Mouse (Mus musculus) midbrain, embryonic 10.5 days (tissue): ENCODE measurements around the gene Mkrn2. TPM values are rescaled to one million over a fixed set of nuclear protein-coding genes. Genes with fewer than 3 reads are reported as not detected.
"Not testable (repeated sequence)": the region's sequence is repeated elsewhere in the genome, so short reads cannot be mapped to it uniquely, and the experiment has no call there.

Experiments used
- DNase-seq: peaks from one replicate; pipeline ENCODE4 v3.0.0-alpha.2; 2017; ENCODE audit warnings: low spot score
- H3K27ac ChIP-seq: fragments of 300-500 bp; sonication (generic); replicated peaks from 2 replicates; pipeline ENCODE4 v1.5.1; 2016; ENCODE audit warnings: mild to moderate bottlenecking
- H3K27me3 ChIP-seq: fragments of 300-500 bp; sonication (generic); 2 replicates; pipeline ENCODE4 v1.6.1; 2016; ENCODE audit warnings: low read depth, mild to moderate bottlenecking; ENCODE audit not compliant: poor library complexity, severe bottlenecking
- H3K36me3 ChIP-seq: fragments of 300-500 bp; sonication (generic); 2 replicates; pipeline ENCODE4 v1.6.1; 2016; ENCODE audit warnings: mild to moderate bottlenecking, moderate library complexity
- H3K4me1 ChIP-seq: fragments of 300-500 bp; sonication (generic); 2 replicates; pipeline ENCODE4 v1.6.1; 2016
- H3K4me3 ChIP-seq: fragments of 300-500 bp; sonication (generic); 2 replicates; pipeline ENCODE4 v1.5.1; 2016; ENCODE audit warnings: mild to moderate bottlenecking, moderate library complexity
- H3K9me3 ChIP-seq: fragments of 300-500 bp; sonication (generic); replicated peaks from 2 replicates; pipeline ENCODE4 v1.6.1; 2016; ENCODE audit warnings: mild to moderate bottlenecking
- WGBS: fragments of 180-500 bp; shearing (Covaris S2); methylation state at CpG from one replicate; pipeline ENCODE4 v1.1.7; 2016; 5-methylcytosine and 5-hydroxymethylcytosine counted together
- polyA plus RNA-seq: library from polyadenylated mRNA; unstranded; fragments of >200 nt; fragmentation: Nextera tagmentation; extraction: Ambion mirVana; gene quantifications from 2 replicates; pipeline ENCODE4 v1.2.1, GENCODE M21; 2016

Mkrn2 gene
- polyA plus RNA-seq, 1 experiment from 2014 or later: 25.7 TPM

DNA sequence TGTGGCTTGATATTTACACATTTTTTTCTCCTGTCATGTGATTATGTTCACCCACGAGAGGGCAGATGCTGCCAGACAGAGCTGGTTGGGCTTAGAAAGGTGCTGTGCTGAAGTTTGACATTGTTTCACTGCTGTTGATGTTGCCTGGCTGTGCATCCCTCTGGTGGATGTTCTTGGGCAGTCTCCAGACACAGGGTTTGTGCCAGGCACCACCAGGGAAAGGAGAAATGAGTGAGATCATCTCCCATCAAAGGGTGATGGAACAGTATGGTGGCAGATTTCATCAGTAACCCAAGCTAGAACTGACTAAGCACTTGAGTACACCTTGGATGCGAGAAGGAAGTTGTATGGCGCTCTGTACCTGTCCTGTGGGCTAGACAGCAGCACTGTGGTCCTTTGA is 14.3 kb downstream of the Mkrn2 start:
- WGBS: 92% methylated on average over 3 of the region's 3 CpGs
- Histone ChIP-seq H3K9me3 (no peaks in the 10 kb centered on the region), H3K27ac (no peak overlapping the region), H3K4me3 (no peak overlapping the region), H3K36me3 (peaks cover 100% of the 10 kb centered on the region), H3K27me3 (no peaks in the 10 kb centered on the region), H3K4me1 (no peaks in the 10 kb centered on the region)
- DNase-seq: no peak

DNA sequence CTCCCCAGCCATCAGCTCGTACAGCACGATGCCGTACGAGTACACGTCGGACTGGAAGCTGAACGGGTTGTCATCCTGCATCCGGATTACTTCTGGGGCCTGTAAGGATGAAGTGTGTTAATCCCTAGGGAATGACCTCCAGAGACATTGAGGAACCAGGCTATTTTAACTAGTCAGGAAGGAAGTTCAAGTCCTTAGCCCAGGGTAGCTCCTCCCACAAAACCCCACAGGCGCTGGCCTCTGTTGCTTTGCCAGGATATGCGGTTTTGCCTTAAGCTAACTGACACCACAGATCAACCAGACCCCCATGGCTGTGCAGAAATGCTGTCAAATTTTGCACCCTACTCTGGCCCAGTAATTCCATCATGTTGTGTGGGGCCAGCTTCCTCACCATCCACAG is 18.1 kb downstream of the Mkrn2 start:
- H3K4me1 ChIP-seq: no peaks in the 10 kb centered on the region
- DNase-seq: no peak
- peaks cover 100% of the 10 kb centered on the region for H3K36me3 ChIP-seq
- no peaks in the 10 kb centered on the region for H3K27me3 ChIP-seq
- H3K4me3 ChIP-seq: no peak overlapping the region
- H3K27ac ChIP-seq: no peak overlapping the region
- 85% methylated on average over 10 of the region's 10 CpGs for WGBS
- H3K9me3 ChIP-seq: no peaks in the 10 kb centered on the region

DNA sequence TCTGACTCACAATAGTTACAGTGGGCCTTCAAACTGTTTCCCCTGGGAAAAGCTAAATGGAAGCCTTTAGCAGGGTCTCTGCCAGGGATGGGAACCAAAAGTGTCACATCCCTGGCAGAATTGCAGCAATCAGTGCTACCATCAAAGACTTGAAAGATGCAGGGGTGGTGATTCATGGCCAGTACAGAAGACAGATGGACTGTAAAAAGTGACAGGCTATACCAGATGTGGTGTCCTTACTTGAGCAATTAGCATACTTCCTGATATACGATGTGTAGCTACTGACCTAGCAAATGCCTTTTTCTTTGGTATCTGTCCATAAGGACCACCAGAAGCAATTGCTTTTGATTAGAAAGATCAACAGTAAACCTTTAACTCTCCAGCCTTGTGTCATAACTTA is 19.2 kb downstream of the Mkrn2 start:
- 95% methylated on average over 1 of the region's 1 CpGs for WGBS
- no peak overlapping the region for H3K27ac ChIP-seq
- H3K4me3 ChIP-seq: no peak overlapping the region
- H3K4me1 ChIP-seq: no peaks in the 10 kb centered on the region
- peaks cover 100% of the 10 kb centered on the region for H3K36me3 ChIP-seq
- no peaks in the 10 kb centered on the region for H3K27me3 ChIP-seq
- H3K9me3 ChIP-seq: no peaks in the 10 kb centered on the region
- no peak for DNase-seq

DNA sequence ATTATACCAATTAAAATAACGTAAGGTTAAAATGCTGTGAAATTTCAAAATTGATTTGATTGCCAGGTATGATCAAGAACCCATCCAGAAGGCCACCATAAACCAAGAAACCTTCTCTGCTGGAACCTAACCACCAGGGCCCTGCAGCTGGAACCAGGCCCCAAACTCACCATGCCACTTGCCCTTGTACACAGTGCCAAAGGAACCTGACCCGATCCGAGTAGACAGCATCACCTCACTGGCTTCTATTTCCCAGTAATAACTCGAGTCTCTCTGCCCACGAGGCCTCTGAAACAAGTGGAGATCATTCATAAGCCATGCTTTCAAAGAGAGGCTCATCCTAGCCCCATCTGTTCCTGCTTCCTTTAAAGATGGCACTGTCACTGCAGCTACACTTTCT is 24.4 kb downstream of the Mkrn2 start:
- WGBS: 92% methylated on average over 5 of the region's 5 CpGs
- Histone ChIP-seq H3K27ac (no peak overlapping the region), H3K4me1 (no peaks in the 10 kb centered on the region), H3K27me3 (no peaks in the 10 kb centered on the region), H3K36me3 (peaks cover 100% of the 10 kb centered on the region), H3K9me3 (no peaks in the 10 kb centered on the region), H3K4me3 (no peak overlapping the region)
- no peak for DNase-seq

DNA sequence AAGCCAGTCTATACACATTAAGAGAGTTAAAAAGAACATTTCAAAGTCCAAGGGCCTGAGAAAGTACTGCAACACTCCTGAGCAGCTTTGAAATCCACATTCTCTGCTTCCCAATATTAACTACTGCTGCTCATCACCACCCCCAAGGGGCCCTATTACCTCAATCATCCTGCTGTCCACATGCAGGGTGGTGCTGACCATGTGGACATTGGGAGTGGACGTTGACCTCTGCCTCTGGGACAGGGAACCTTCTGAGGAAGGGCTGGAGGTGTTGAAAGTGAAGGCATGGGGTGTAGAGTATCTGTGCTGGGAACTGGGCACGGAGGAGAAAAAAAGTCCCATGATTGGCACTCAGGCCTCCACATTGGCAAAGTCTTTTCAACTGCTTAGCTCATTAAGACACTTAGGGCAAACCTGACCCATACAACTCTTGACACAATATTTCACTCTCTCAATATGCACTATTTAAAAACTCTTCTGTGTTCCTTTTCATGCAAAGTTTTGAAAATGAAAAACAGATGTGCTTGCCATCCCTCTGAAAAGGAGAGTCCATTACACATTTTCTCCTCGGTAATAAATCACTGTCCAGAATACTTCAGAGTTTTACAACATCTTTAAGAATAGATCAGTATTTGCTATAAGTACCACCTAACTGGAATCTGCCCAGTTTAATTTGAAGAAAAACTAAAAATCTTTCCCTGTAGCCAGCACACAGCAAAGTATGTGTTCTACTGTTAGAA is 29.5 kb downstream of the Mkrn2 start:
- Histone ChIP-seq H3K36me3 (peaks cover 100% of the 10 kb centered on the region), H3K27me3 (no peaks in the 10 kb centered on the region), H3K4me3 (no peak overlapping the region), H3K9me3 (no peaks in the 10 kb centered on the region), H3K27ac (no peak overlapping the region), H3K4me1 (no peaks in the 10 kb centered on the region)
- WGBS: 88% methylated on average over 3 of the region's 3 CpGs
- DNase-seq: no peak

DNA sequence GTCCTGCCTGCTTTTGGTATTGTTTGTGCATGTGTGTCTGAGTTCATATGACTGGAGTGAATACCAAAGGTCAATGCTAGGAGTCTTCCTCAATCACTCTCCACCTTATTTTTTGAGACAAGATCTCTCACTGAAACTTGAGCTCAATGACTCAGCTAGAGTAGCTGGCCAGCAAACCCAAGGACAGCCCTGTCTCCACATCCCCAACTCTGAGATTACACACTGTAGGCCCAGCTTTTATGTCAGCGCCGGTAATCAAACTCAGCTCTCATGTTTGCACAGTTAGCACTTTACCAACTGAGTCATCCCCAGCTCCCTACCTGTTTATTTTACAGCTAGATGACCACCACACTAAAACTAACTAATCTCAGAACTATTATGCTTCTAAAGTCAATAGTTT is 32.3 kb downstream of the Mkrn2 start:
- DNase-seq: no peak
- WGBS: 96% methylated on average over 2 of the region's 2 CpGs
- Histone ChIP-seq H3K4me3 (no peak overlapping the region), H3K4me1 (no peaks in the 10 kb centered on the region), H3K36me3 (peaks cover 99% of the 10 kb centered on the region), H3K27me3 (no peaks in the 10 kb centered on the region), H3K9me3 (no peaks in the 10 kb centered on the region), H3K27ac (no peak overlapping the region)

DNA sequence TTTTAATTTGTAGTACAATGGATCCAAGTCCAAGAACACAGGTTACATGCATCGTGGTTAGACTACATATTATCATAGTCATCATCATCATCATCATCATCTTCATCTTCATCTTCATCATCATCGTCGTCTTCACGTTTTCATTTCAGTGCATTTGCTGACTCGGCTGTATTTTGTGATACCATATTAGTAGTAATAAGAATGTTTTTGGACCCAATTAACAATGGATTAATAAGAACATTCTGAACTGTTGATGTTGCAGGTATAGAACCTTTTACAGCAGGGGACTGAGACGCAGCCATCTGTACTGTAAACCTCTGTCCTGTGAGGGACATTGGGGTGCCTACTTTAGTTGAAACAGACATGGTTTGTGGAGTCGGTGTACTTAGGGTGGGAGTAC is 36.5 kb downstream of the Mkrn2 start:
- H3K36me3 ChIP-seq: peaks cover 92% of the 10 kb centered on the region
- 97% methylated on average over 7 of the region's 7 CpGs for WGBS

DNA sequence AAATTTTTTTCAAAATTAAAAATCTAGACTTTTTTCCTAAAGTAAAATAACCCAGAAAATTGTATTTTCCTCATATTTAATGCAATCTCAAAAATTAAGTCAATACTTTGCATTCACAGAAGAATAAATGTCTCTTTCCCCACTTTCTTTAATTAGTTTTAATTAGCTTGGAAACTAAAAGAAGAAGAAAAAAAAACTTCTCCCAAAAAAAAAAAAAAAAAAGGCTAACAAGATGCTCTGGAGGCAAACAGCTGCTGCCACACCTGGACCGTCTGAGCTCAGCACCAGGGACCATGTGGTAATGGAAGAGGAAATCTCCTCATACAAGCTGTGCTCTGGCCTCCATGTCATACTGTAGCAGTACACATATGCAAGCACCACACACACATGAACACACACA is 41.6 kb downstream of the Mkrn2 start:
- Histone ChIP-seq H3K36me3 (peaks cover 49% of the 10 kb centered on the region), H3K27ac (no peak overlapping the region), H3K27me3 (no peaks in the 10 kb centered on the region), H3K9me3 (no peaks in the 10 kb centered on the region), H3K4me1 (peaks cover 9% of the 10 kb centered on the region), H3K4me3 (no peak overlapping the region)
- no peak for DNase-seq
- WGBS: 72% methylated on average over 1 of the region's 1 CpGs

More for the DNA sequence above, 36.5 kb downstream of the Mkrn2 start:
- not testable (repeated sequence) for H3K4me1 ChIP-seq, H3K9me3 ChIP-seq, DNase-seq, H3K27me3 ChIP-seq, H3K4me3 ChIP-seq, H3K27ac ChIP-seq

DNA sequence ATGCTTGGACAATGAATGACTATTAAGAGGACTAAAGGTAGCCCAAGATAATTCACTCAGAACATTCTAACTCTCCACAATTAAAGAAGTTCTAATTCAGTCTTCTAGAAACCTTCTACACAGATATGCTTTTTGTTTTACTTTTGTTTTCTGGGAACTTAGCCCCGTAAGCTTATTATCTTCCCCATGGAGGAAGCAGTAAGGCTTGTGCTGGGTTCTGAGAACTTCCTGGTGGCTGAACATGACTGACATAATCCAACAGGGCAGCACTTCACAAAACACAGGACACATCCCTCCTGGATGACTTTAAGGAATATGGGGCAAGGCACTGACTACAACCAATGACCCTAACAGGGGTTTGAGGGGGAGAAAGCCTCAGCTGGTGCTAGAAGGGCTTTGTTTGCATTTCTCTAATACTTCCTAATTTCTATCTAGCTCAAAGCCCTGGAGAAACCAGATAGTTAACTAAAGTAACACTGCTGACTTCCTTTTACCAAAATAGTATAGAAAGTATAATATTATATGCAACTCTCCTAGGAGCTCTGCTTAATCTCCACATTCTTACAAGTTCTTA is 48.2 kb downstream of the Mkrn2 start:
- no peak for DNase-seq
- Histone ChIP-seq H3K4me3 (no peak overlapping the region), H3K36me3 (no peaks in the 10 kb centered on the region; the same call in 1 of the 2 replicates), H3K27ac (no peak overlapping the region), H3K4me1 (peaks cover 31% of the 10 kb centered on the region), H3K9me3 (no peaks in the 10 kb centered on the region), H3K27me3 (no peaks in the 10 kb centered on the region)
- 75% methylated on average over 1 of the region's 1 CpGs for WGBS

DNA sequence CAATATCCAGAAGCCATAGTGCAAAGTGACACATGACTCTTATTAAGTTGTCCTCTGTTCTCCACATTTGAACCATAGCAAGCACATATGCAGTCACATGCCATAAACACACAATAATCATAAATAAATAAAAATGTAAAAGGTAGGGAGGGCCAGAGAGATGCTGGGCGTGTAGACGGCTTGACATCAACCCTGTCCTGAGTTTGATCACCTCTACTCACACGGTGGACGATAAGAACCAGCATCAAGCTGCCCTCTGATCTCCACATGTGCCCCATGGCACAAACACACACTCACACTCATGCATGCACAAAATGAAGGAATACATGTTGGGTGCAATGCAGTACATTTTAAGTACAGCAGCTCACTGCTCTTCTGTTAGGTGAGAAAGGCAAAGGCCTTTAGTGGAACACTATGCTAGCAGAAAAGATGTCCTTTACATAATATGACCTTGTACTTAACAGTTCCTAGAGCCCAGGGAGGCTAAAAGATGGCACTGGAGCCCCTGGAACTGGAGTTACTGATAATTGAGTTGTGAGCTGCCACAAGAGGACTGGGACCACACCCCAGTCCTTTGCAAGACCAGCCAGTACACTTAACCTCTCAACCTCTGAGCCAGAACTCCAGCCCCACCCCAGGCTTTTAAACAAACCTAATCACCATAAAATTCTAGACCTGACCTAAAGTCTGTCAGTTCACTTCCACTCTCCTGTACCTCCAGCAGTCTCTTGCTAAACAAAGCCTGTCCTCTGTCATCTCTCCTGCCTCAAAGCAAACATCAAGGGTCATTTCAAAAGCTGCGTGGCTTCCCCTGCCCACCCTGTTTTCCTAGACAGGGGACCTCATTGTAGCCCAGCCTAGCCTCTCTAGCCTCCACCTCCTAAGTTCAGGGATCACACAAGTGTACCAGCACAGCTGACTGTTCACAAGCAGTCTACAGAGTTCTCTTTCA is 49.0 kb downstream of the Mkrn2 start:
- no peaks in the 10 kb centered on the region for H3K27me3 ChIP-seq
- H3K36me3 ChIP-seq: no peaks in the 10 kb centered on the region; the same call in 1 of the 2 replicates
- H3K27ac ChIP-seq: no peak overlapping the region
- no peak overlapping the region for H3K4me3 ChIP-seq
- no peaks in the 10 kb centered on the region for H3K9me3 ChIP-seq
- H3K4me1 ChIP-seq: peaks cover 29% of the 10 kb centered on the region
- DNase-seq: no peak
- 61% methylated on average over 5 of the region's 5 CpGs for WGBS

DNA sequence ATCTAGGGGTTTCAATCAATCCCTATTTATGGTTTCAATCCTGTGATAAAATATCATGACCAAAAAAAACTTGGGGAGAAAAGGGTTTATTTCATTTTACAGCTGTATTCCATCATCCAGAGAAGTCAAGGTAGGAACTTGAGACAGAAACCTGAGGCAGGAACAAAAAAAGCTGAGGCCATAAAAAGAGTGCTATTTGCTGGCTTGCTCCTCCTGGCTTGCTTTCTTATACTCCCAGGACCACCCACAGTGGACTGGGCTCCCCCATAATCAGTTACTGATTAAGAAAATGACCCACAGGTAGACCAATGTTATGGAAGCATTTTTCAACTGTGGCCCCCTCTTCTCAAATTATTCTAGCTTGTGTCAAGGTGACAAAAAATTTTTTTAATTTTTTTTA is 50.0 kb downstream of the Mkrn2 start:
- no peak for DNase-seq
- no peaks in the 10 kb centered on the region; the same call in 1 of the 2 replicates for H3K36me3 ChIP-seq
- no peaks in the 10 kb centered on the region for H3K9me3 ChIP-seq
- H3K27me3 ChIP-seq: no peaks in the 10 kb centered on the region
- H3K27ac ChIP-seq: no peak overlapping the region
- peaks cover 29% of the 10 kb centered on the region for H3K4me1 ChIP-seq
- no peak overlapping the region for H3K4me3 ChIP-seq

DNA sequence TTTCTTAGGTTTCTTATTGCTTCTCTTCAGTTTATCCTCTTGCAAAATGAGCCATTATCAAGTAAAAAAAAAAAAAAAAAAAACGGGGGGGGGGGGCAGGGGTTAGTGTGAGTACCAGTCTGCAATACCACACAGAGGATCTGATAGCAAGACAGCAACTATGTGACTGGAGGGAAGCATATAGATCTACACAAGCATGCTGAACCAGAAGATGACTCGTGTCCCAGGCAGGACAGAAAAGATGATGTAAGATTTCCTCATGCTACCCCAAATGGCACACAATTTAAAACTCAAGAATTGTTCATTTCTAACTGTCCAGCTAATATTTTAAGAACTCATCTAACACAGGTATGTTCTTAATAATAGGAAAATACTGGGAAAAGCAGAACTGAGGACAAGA is 52.2 kb downstream of the Mkrn2 start:
- no peak overlapping the region for H3K27ac ChIP-seq
- no peak for DNase-seq
- H3K4me3 ChIP-seq: no peak overlapping the region
- H3K9me3 ChIP-seq: no peaks in the 10 kb centered on the region
- no peaks in the 10 kb centered on the region; the same call in 1 of the 2 replicates for H3K36me3 ChIP-seq
- WGBS: 63% methylated on average over 2 of the region's 2 CpGs
- H3K27me3 ChIP-seq: no peaks in the 10 kb centered on the region
- peaks cover 20% of the 10 kb centered on the region for H3K4me1 ChIP-seq

DNA sequence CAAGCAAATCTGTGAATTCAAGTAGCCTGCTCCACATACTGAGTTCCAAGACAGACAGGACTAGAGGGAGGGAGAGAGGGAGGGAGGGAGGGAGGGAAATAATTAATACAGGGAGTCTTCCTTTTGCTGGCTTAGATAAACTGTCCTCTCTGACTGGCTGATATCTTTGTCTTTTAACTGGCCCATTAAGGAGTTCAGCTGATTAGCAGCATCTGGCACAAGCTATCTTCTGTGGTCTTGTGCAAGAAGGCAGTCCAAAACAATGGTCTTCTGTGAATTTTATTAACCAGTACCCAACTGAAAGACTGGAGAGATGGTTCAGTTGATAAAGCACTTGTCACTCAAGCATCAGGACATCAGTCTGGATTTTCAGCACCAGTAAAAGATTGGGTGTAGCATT is 57.1 kb downstream of the Mkrn2 start:
- no peak for DNase-seq
- 0 out of 2 replicates have a peak, but pooled peaks cover 5% of the 10 kb centered on the region for H3K4me1 ChIP-seq
- H3K27me3 ChIP-seq: no peaks in the 10 kb centered on the region
- H3K36me3 ChIP-seq: peaks cover 30% of the 10 kb centered on the region
- H3K4me3 ChIP-seq: no peak overlapping the region
- no peak overlapping the region for H3K27ac ChIP-seq
- H3K9me3 ChIP-seq: no peaks in the 10 kb centered on the region
